Mouse (Mus musculus) hindbrain, embryonic 16.5 days (tissue): Measurements from ENCODE around the gene Ugt1a10. TPM values are rescaled to one million over a fixed set of nuclear protein-coding genes. Genes with fewer than 3 reads are reported as not detected.

Experiments used
- microRNA-seq: library from miRNA; unstranded; fragments of <30 nt; microRNA quantifications from one replicate; pipeline ENCODE4, GENCODE M21; 2017
- polyA plus RNA-seq: library from polyadenylated mRNA; unstranded; fragments of >200 nt; fragmentation: Nextera tagmentation; extraction: Ambion mirVana; gene quantifications from 2 replicates; pipeline ENCODE4 v1.2.1, GENCODE M21; 2015

The Ugt1a10 gene
- polyA plus RNA-seq, 1 experiment from 2014 or later = not detected

Small RNA genes lying within 50 kb of the gene (microRNA-seq; reads per million reads assigned to microRNA genes)
- not detected for gene Gm25198

Other genes starting within 250 kb of the Ugt1a10 start
- gene Dgkd, start 202.1 kb upstream of the Ugt1a10 start, polyA plus RNA-seq = 40.4 and 42.8 TPM in 2 replicates
- gene Usp40, start 46.8 kb upstream of the Ugt1a10 start, polyA plus RNA-seq = 17.8 and 20.0 TPM in 2 replicates
- gene Ugt1a9, start 15.4 kb downstream of the Ugt1a10 start, polyA plus RNA-seq = not detected in 2 replicates
- gene Ugt1a8, start 32.4 kb downstream of the Ugt1a10 start, polyA plus RNA-seq = not detected in 2 replicates
- gene Ugt1a7c, start 39.7 kb downstream of the Ugt1a10 start, polyA plus RNA-seq = 1.7 and 1.9 TPM in 2 replicates
- 3.4 and 4.0 TPM in 2 replicates for gene Ugt1a6b, start 47.9 kb downstream of the Ugt1a10 start, polyA plus RNA-seq
- gene Ugt1a6a, start 79.4 kb downstream of the Ugt1a10 start, polyA plus RNA-seq = 3.6 and 5.6 TPM in 2 replicates
- not detected in 2 replicates for gene Ugt1a5, start 110.6 kb downstream of the Ugt1a10 start, polyA plus RNA-seq
- 0.07 TPM in 1 of 2 replicates, not detected in the other for gene Ugt1a2, start 145.2 kb downstream of the Ugt1a10 start, polyA plus RNA-seq
- gene Dnajb3, start 150.4 kb downstream of the Ugt1a10 start, polyA plus RNA-seq = 11.6 and 12.1 TPM in 2 replicates
- not detected in 2 replicates for gene Ugt1a1, start 156.6 kb downstream of the Ugt1a10 start, polyA plus RNA-seq
- gene Mroh2a, start 171.6 kb downstream of the Ugt1a10 start, polyA plus RNA-seq = 0.45 and 0.54 TPM in 2 replicates
- 66.4 and 80.3 TPM in 2 replicates for gene Hjurp, start 222.2 kb downstream of the Ugt1a10 start, polyA plus RNA-seq
- gene Trpm8, start 222.3 kb downstream of the Ugt1a10 start, polyA plus RNA-seq = 0.10 and 0.14 TPM in 2 replicates